Mouse (Mus musculus): ENCODE results near the gene Wdfy2. TPM values are rescaled to one million over a fixed set of nuclear protein-coding genes. Genes with fewer than 3 reads are reported as not detected.

Wdfy2 gene
- polyA plus RNA-seq, 1 experiment: 8.3 TPM

DNA sequence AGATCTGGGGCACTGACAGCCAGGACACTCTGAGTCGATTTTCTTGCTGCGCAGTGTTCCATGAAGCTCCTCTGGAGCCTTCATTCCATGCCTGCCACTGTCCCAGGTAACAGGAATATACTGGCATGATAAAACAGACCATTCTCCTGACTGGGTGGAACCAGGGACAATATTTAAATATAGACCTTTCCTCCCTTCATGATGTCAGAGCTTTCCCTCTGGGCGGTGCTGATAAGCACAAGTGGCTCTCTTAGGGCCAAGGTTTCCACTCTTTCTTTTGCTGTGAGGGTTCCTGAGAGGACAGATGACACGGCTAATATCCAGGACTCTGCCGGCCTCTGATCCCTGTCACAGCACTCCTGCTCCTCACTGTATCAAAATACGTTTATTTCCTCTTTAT, 40.6 kb downstream of the Wdfy2 start:
- no peak overlapping the region for H3K27ac ChIP-seq (ENCODE audit: insufficient read depth, low read depth, low read length)
- DNase-seq: no peak
- 55% methylated on average over 6 of the region's 6 CpGs for WGBS
- H3K36me3 ChIP-seq (ENCODE audit: control insufficient read depth, insufficient read depth, low read length): no peaks in the 10 kb centered on the region
- no peak for TF ChIP-seq POLR2A (IDR thresholded peaks at IDR 0.05; ENCODE audit: low read depth, low read length)
- TF ChIP-seq CTCF (conservative IDR thresholded peaks at IDR 0.05; ENCODE audit: insufficient read depth, insufficient read length, low read depth, low read length): no peak
- no peak overlapping the region for H3K4me3 ChIP-seq (ENCODE audit: insufficient read depth, low read depth, low read length)
- H3K27me3 ChIP-seq (replicated peaks; ENCODE audit: control insufficient read depth, insufficient read depth, low read length): no peaks in the 10 kb centered on the region
- peaks cover 16% of the 10 kb centered on the region; the same call in 1 of the 2 replicates for H3K4me1 ChIP-seq (ENCODE audit: control insufficient read depth, insufficient read depth, low read length)

DNA sequence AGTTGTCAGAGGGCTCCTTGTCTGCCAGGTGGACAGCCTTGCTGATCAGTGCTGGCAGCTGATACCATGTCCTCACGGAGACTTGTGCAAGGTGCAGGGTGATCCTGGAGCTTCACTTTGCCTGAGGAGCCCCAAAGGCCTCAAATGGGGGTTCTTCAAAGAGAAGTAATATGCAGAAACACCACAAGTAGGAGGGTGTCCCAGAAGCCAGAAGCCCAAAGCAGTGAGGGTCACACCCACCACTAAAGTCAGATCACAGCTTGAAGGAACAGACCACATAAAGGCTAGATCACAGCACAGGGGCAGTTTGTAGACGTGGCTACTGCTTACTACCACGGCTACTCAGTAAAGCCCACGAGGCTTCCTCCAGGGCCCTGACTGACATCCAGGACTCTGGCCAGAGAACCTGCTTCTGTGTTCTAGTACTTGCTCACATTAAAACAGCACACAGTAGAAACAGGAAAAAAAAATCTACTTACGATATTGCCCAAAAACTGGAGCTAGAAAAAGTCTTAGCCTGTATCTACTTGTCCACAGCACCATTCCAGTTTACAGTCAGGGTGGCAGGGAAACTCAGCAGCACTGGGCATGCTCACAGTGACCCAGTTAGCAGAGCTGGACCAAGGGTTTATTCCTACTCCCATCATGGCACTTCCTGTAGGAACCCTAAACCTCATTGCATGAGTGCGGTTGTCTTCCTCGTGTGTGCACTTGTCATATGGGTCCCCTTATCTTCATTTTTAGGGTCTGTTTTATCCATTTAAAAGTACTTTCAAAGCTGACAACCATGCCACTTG, 41.4 kb downstream of the Wdfy2 start:
- WGBS: 70% methylated on average over 7 of the region's 7 CpGs
- TF ChIP-seq POLR2A (IDR thresholded peaks at IDR 0.05; ENCODE audit: low read depth, low read length) (no peak), CTCF (conservative IDR thresholded peaks at IDR 0.05; ENCODE audit: insufficient read depth, insufficient read length, low read depth, low read length) (no peak)
- no peaks in the 10 kb centered on the region for H3K36me3 ChIP-seq (ENCODE audit: control insufficient read depth, insufficient read depth, low read length)
- no peak overlapping the region for H3K4me3 ChIP-seq (ENCODE audit: insufficient read depth, low read depth, low read length)
- no peak for DNase-seq
- no peaks in the 10 kb centered on the region for H3K27me3 ChIP-seq (replicated peaks; ENCODE audit: control insufficient read depth, insufficient read depth, low read length)
- no peak overlapping the region for H3K27ac ChIP-seq (ENCODE audit: insufficient read depth, low read depth, low read length)
- peaks cover 17% of the 10 kb centered on the region; the same call in 1 of the 2 replicates for H3K4me1 ChIP-seq (ENCODE audit: control insufficient read depth, insufficient read depth, low read length)

DNA sequence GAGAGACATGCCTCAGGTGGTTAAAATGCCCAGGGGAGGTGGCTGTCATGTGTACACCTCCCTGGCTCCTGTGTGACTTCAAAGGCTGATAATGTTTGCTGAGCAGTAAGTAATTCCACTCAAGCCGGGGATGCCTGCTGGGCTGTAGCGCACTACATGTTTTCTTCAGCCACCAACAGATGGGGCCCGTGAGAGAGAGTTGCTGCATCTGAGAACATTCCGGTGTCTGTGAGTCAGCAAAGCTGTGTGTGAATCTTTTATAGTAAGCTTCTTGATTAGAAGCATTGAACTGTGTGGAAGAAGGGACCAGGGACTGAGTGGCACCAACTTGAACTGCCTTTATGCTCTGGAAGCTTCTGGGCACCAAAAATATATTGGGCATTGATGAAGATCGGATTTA, 42.0 kb downstream of the Wdfy2 start:
- TF ChIP-seq CTCF (conservative IDR thresholded peaks at IDR 0.05; ENCODE audit: insufficient read depth, insufficient read length, low read depth, low read length): peak; percentile 80
- no peak for TF ChIP-seq POLR2A (IDR thresholded peaks at IDR 0.05; ENCODE audit: low read depth, low read length)
- WGBS: 19% methylated on average over 5 of the region's 5 CpGs
- Histone ChIP-seq H3K27ac (ENCODE audit: insufficient read depth, low read depth, low read length) (peak overlapping the region; percentile 82; the same call in 1 of the 2 replicates), H3K4me1 (ENCODE audit: control insufficient read depth, insufficient read depth, low read length) (peaks cover 20% of the 10 kb centered on the region), H3K4me3 (ENCODE audit: insufficient read depth, low read depth, low read length) (no peak overlapping the region), H3K36me3 (ENCODE audit: control insufficient read depth, insufficient read depth, low read length) (no peaks in the 10 kb centered on the region), H3K27me3 (replicated peaks; ENCODE audit: control insufficient read depth, insufficient read depth, low read length) (no peaks in the 10 kb centered on the region)
- peak; percentile 85 for DNase-seq

DNA sequence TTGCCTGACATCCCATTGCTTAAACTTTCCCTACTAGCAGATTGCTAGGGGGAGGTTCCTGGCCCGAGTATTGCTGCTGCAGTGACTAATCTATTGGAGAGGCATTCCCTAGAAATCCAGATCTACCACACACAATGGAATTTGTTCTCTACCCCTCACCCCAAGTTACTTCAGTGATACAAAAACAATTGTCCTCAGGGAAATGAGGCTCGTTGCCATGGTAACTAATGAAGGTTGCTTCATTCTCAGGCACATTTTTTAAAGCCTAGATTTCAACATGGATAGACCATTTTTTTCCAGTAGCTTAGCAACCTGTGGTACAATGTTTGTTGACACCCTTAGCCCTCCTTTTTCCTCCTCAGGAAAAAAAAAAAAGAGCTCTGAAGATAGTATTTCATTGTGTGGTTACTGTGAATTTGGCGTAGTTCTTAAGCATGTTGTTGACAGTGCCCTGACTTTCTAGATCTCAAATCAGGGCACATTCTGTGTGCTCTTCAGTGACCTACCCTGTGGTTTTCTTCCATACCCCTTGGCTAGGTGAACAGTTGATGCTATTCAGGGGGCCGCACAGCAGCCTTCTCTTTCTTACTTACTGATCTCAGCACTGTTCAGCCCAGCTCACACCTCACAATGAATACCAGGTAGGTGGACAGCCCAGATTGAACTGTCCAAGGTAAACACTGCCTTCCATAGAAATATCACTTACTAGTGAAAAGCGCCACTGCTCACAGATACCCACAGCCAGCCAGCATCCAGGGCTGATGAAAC, 42.8 kb downstream of the Wdfy2 start:
- no peak overlapping the region for H3K4me3 ChIP-seq (ENCODE audit: insufficient read depth, low read depth, low read length)
- DNase-seq: peak; percentile 51
- peaks cover 28% of the 10 kb centered on the region for H3K4me1 ChIP-seq (ENCODE audit: control insufficient read depth, insufficient read depth, low read length)
- TF ChIP-seq CTCF (conservative IDR thresholded peaks at IDR 0.05; ENCODE audit: insufficient read depth, insufficient read length, low read depth, low read length) (no peak), POLR2A (IDR thresholded peaks at IDR 0.05; ENCODE audit: low read depth, low read length) (no peak)
- H3K27ac ChIP-seq (ENCODE audit: insufficient read depth, low read depth, low read length): peak overlapping the region; percentile 69; the same call in 1 of the 2 replicates
- WGBS: 69% methylated on average over 5 of the region's 5 CpGs
- no peaks in the 10 kb centered on the region for H3K27me3 ChIP-seq (replicated peaks; ENCODE audit: control insufficient read depth, insufficient read depth, low read length)
- no peaks in the 10 kb centered on the region for H3K36me3 ChIP-seq (ENCODE audit: control insufficient read depth, insufficient read depth, low read length)

DNA sequence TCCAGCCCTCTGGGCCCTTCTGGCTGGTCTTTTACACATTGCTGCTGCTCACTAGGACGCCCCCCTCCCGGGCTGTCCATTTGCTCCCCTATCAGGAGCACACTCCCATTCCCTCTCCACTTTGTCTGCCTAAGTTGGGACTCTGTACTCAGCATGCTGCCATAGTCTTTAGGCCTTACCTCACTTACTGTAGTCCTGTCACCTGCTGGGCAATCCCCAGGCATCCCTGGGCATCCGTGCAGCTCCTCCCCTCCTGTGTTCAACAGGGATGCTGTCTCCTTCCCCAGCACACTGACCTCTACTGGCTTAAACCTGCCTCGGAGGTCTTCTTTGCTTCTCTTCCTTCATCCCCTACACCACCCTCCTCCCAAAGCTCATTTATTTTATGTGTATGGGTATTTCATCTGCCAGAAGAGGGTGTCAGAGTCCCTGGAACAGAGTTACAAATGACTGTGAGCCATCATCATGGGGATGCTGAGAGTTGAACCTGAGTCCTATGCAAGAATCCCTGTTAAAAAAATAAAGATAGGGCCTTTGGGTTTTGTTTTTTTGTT, 44.7 kb downstream of the Wdfy2 start:
- WGBS: 71% methylated on average over 4 of the region's 4 CpGs
- DNase-seq: no peak
- Histone ChIP-seq H3K27me3 (replicated peaks; ENCODE audit: control insufficient read depth, insufficient read depth, low read length) (no peaks in the 10 kb centered on the region), H3K4me1 (ENCODE audit: control insufficient read depth, insufficient read depth, low read length) (peaks cover 31% of the 10 kb centered on the region), H3K4me3 (ENCODE audit: insufficient read depth, low read depth, low read length) (no peak overlapping the region), H3K27ac (ENCODE audit: insufficient read depth, low read depth, low read length) (no peak overlapping the region), H3K36me3 (ENCODE audit: control insufficient read depth, insufficient read depth, low read length) (no peaks in the 10 kb centered on the region)
- TF ChIP-seq POLR2A (IDR thresholded peaks at IDR 0.05; ENCODE audit: low read depth, low read length): no peak
- TF ChIP-seq CTCF (conservative IDR thresholded peaks at IDR 0.05; ENCODE audit: insufficient read depth, insufficient read length, low read depth, low read length): 0 out of 2 replicates have a peak, but pooled peaks have one; percentile 12

DNA sequence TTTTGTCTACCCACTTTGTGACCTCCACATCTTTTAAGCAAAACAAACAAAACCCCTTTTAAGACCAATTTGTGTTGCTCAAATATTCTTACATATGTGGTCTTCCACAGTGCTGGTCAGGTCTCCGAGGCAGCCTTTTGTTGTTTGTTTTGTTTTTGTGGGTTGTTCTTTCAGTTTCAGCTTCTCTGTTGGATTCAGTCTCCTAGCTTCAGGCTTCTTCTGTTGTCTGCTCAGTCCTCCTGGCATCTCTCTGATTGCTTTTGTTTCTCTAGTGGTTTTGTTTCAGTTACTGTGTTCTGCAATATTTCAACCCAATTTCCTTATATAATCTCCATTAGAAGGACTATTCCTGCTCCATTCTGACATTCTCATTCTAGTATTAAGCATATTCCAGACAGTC, 46.1 kb downstream of the Wdfy2 start:
- H3K4me1 ChIP-seq (ENCODE audit: control insufficient read depth, insufficient read depth, low read length): peaks cover 31% of the 10 kb centered on the region
- no peaks in the 10 kb centered on the region for H3K27me3 ChIP-seq (replicated peaks; ENCODE audit: control insufficient read depth, insufficient read depth, low read length)
- H3K36me3 ChIP-seq (ENCODE audit: control insufficient read depth, insufficient read depth, low read length): no peaks in the 10 kb centered on the region
- 36% methylated on average over 1 of the region's 1 CpGs for WGBS
- H3K27ac ChIP-seq (ENCODE audit: insufficient read depth, low read depth, low read length): 0 out of 2 replicates have a peak overlapping the region, but pooled peaks have one; percentile 64
- H3K4me3 ChIP-seq (ENCODE audit: insufficient read depth, low read depth, low read length): no peak overlapping the region
- no peak for DNase-seq
- TF ChIP-seq POLR2A (IDR thresholded peaks at IDR 0.05; ENCODE audit: low read depth, low read length): no peak

DNA sequence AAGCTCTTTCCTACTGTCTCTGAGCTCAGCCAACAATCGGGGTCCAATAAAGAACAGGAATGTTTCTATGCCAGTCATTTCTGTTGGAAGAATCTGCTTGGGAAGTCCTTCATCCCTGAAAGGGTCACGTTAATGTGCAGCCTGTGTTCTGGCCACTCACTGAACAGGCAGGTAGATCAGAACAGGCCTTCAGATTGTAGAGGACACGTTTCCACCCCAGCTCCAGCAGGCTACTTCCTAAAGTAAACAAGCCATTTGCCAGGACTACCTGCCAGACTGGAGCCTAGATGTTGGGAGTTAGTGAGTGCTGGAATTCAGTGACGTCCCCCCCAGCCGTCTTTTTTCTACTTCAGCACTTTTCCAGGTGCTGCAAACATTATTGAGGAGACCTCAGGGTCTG, 46.7 kb downstream of the Wdfy2 start:
- peak; percentile 66 for DNase-seq
- no peaks in the 10 kb centered on the region for H3K27me3 ChIP-seq (replicated peaks; ENCODE audit: control insufficient read depth, insufficient read depth, low read length)
- WGBS: 17% methylated on average over 5 of the region's 5 CpGs

More for the DNA sequence above, 46.7 kb downstream of the Wdfy2 start:
- Histone ChIP-seq H3K36me3 (ENCODE audit: control insufficient read depth, insufficient read depth, low read length) (no peaks in the 10 kb centered on the region), H3K27ac (ENCODE audit: insufficient read depth, low read depth, low read length) (peak overlapping the region; percentile 79; the same call in 1 of the 2 replicates), H3K4me1 (ENCODE audit: control insufficient read depth, insufficient read depth, low read length) (peaks cover 27% of the 10 kb centered on the region), H3K4me3 (ENCODE audit: insufficient read depth, low read depth, low read length) (no peak overlapping the region)
- no peak for TF ChIP-seq POLR2A (IDR thresholded peaks at IDR 0.05; ENCODE audit: low read depth, low read length)

Data from kidney, adult 2 months (tissue).